Mouse (Mus musculus) c-Kit-positive CD71-positive TER-119-positive erythroid progenitor cells, embryonic 14.5 days (primary cell): ENCODE data around the gene Cdc42bpg.
"Not testable (repeated sequence)": the region's sequence is repeated elsewhere in the genome, so short reads cannot be mapped to it uniquely, and the experiment has no call there.

Source experiments
- DNase-seq: peaks from one replicate; pipeline ENCODE4 v3.0.0-alpha.2; 2013; ENCODE audit warnings: low spot score

Cdc42bpg gene

GRCm38 (mm10) chr19:6296551-6297210 is 9.6 kb upstream of the Cdc42bpg start:
- no peak for DNase-seq

GRCm38 (mm10) chr19:6297641-6298040 is 8.6 kb upstream of the Cdc42bpg start:
- peak; percentile 79 for DNase-seq

GRCm38 (mm10) chr19:6299003-6299402 is 7.3 kb upstream of the Cdc42bpg start:
- no peak for DNase-seq

GRCm38 (mm10) chr19:6299450-6300267 is 6.6 kb upstream of the Cdc42bpg start:
- DNase-seq, result no peak

GRCm38 (mm10) chr19:6300402-6300841 is 5.8 kb upstream of the Cdc42bpg start:
- DNase-seq, result peak; percentile 80

- DNase-seq, result no peak
These were observed 4.1 kb upstream of the Cdc42bpg start for GRCm38 (mm10) chr19:6302114-6302513.

- DNase-seq, result no peak
These were observed 3.7 kb upstream of the Cdc42bpg start for GRCm38 (mm10) chr19:6302522-6302921.

- no peak for DNase-seq
These were observed 2.4 kb upstream of the Cdc42bpg start for GRCm38 (mm10) chr19:6303831-6304230.

- DNase-seq, result peak; percentile 94
These were observed 1.3 kb upstream of the Cdc42bpg start for GRCm38 (mm10) chr19:6304787-6305516.

- DNase-seq, result no peak
These were observed 640 bp upstream of the Cdc42bpg start for GRCm38 (mm10) chr19:6305517-6306115.

- peak; percentile 73 for DNase-seq
These were observed 330 bp downstream of the Cdc42bpg start for GRCm38 (mm10) chr19:6306586-6306985.

- no peak for DNase-seq
These were observed 1.7 kb downstream of the Cdc42bpg start for GRCm38 (mm10) chr19:6307733-6308531.

- no peak for DNase-seq
These were observed 3.9 kb downstream of the Cdc42bpg start for GRCm38 (mm10) chr19:6310181-6310580.

- DNase-seq, result not testable (repeated sequence)
These were observed 5.5 kb downstream of the Cdc42bpg start for GRCm38 (mm10) chr19:6311783-6312182.

- DNase-seq, result no peak
These were observed 7.5 kb downstream of the Cdc42bpg start for GRCm38 (mm10) chr19:6313796-6314195.

GRCm38 (mm10) chr19:6314513-6314912 is 8.3 kb downstream of the Cdc42bpg start:
- DNase-seq, result no peak

GRCm38 (mm10) chr19:6315573-6315972 is 9.3 kb downstream of the Cdc42bpg start:
- no peak for DNase-seq

GRCm38 (mm10) chr19:6318145-6318544 is 11.9 kb downstream of the Cdc42bpg start:
- no peak for DNase-seq

GRCm38 (mm10) chr19:6321358-6321757 is 15.1 kb downstream of the Cdc42bpg start:
- no peak for DNase-seq

- DNase-seq, result no peak
These were observed 15.7 kb downstream of the Cdc42bpg start for GRCm38 (mm10) chr19:6321786-6322621.
